Mouse (Mus musculus) urinary bladder, postnatal 36 days (tissue): ENCODE data around the gene Tnfsf9.

Experiments used
- DNase-seq, 2 experiments: peaks; one replicate each; pipeline ENCODE4 v3.0.0; 2022; ENCODE audit warnings: low spot score in 2 of 2, mixed read lengths in 1 of 2

The Tnfsf9 gene

GRCm38 (mm10) chr17:57134693-57135092 is 29.6 kb downstream of the Tnfsf9 start:
- no peak for DNase-seq

GRCm38 (mm10) chr17:57135635-57136034 is 30.5 kb downstream of the Tnfsf9 start:
- DNase-seq, result no peak

GRCm38 (mm10) chr17:57138676-57139075 is 33.6 kb downstream of the Tnfsf9 start:
- DNase-seq, result no peak

- no peak for DNase-seq
These were observed 34.6 kb downstream of the Tnfsf9 start for GRCm38 (mm10) chr17:57139708-57140107.

- DNase-seq, result no peak
These were observed 38.6 kb downstream of the Tnfsf9 start for GRCm38 (mm10) chr17:57143704-57144103.

- no peak for DNase-seq
These were observed 40.0 kb downstream of the Tnfsf9 start for GRCm38 (mm10) chr17:57145115-57145514.

- DNase-seq, result no peak
These were observed 43.2 kb downstream of the Tnfsf9 start for GRCm38 (mm10) chr17:57148343-57148742.

- no peak for DNase-seq
These were observed 44.1 kb downstream of the Tnfsf9 start, which contains the start of gene Cd70 for GRCm38 (mm10) chr17:57148994-57149803. TSS of gene Cd70 (minus strand) at chr17:57149777.

- DNase-seq, result no peak
These were observed 47.9 kb downstream of the Tnfsf9 start for GRCm38 (mm10) chr17:57153006-57153405.

GRCm38 (mm10) chr17:57153787-57154186 is 48.7 kb downstream of the Tnfsf9 start:
- DNase-seq, result no peak
